Mouse (Mus musculus): ENCODE results near the gene Fh1.

Gene Fh1

GRCm38 (mm10) chr1:175550586-175550985 lies 74.8 kb downstream of the Fh1 start:
- DNase-seq (ENCODE audit: low spot score in 2 of 2), result no peak
